Mouse (Mus musculus): ENCODE data around the gene Fnbp4. TPM values are rescaled to one million over a fixed set of nuclear protein-coding genes. Genes with fewer than 3 reads are reported as not detected.
"Not testable (repeated sequence)": the region's sequence is repeated elsewhere in the genome, so short reads cannot be mapped to it uniquely, and the experiment has no call there.

The Fnbp4 gene
- polyA plus RNA-seq, 1 experiment: 12.1 TPM

DNA sequence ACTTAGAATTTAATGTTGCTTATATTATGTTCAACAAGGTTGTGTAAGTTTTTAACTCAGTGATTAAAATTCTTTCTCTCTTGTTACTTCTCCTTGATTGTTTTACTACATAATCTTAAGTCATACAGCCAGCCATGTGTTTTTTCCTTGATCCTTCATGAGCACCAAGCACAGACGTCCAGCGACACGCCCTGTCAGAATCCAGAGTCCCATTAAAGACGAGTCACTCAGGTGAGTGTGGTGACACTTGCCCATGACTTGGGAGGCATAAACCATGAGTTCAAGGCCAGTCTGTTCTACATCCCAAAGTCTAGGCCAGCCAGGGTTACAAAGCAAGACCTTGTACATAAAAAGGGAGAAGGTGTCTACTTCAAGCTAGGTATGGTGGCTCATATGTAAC is 71.0 kb downstream of the Fnbp4 start:
- Histone ChIP-seq H3K4me3 (ENCODE audit: insufficient read depth, poor library complexity, severe bottlenecking) (no peak overlapping the region), H3ac (ENCODE audit: control insufficient read depth, insufficient read length, low read depth) (no peak overlapping the region), H3K79me2 (ENCODE audit: control insufficient read depth, insufficient read depth) (no peaks in the 10 kb centered on the region), H3K27me3 (ENCODE audit: control insufficient read depth, insufficient read depth, insufficient read length) (no peaks in the 10 kb centered on the region), H3K79me3 (ENCODE audit: low read depth) (no peaks in the 10 kb centered on the region), H3K36me3 (ENCODE audit: control insufficient read depth, insufficient read depth) (no peaks in the 10 kb centered on the region)
- TF ChIP-seq MAX (IDR thresholded peaks at IDR 0.05) (no peak), USF1 (IDR thresholded peaks at IDR 0.05; ENCODE audit: low read depth) (no peak), CEBPB (IDR thresholded peaks at IDR 0.05; ENCODE audit: low read depth) (no peak), CTCF (IDR thresholded peaks at IDR 0.05; ENCODE audit: control insufficient read depth, insufficient read depth, insufficient read length) (no peak), FOSL1 (IDR thresholded peaks at IDR 0.05; ENCODE audit: insufficient read depth, low read length, poor library complexity, severe bottlenecking) (no peak), MYOD1 (IDR thresholded peaks at IDR 0.05; ENCODE audit: control insufficient read depth, insufficient read length, low read depth) (no peak)

DNA sequence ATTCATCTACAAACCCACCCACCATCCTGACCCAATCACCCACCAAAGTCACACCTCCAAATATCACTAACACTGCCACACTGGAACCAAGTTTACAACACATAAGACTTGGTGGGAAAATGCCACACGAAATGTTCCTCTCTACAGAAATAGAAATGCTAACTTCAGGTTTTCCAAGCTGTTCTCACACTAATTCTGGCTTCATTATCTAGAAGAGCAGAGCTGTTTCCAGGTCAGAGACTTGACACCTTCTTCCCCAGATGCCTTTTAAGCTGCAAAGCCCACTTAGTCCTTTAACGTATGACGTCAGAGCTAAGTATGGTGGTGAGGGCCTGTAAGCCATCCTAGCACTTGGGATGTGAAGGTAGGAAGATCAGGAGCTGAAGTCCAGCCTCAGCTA is 73.5 kb downstream of the Fnbp4 start:
- H3K79me2 ChIP-seq (ENCODE audit: control insufficient read depth, insufficient read depth): no peaks in the 10 kb centered on the region
- no peak for TF ChIP-seq CTCF (IDR thresholded peaks at IDR 0.05; ENCODE audit: control insufficient read depth, insufficient read depth, insufficient read length)
- TF ChIP-seq MAX (IDR thresholded peaks at IDR 0.05): no peak
- no peak for TF ChIP-seq CEBPB (IDR thresholded peaks at IDR 0.05; ENCODE audit: low read depth)
- TF ChIP-seq FOSL1 (IDR thresholded peaks at IDR 0.05; ENCODE audit: insufficient read depth, low read length, poor library complexity, severe bottlenecking): no peak
- no peak for TF ChIP-seq MYOG (IDR thresholded peaks at IDR 0.05; ENCODE audit: control insufficient read depth, extremely low read depth, insufficient read length)
- no peak for TF ChIP-seq MYOD1 (IDR thresholded peaks at IDR 0.05; ENCODE audit: control insufficient read depth, insufficient read length, low read depth)
- H3ac ChIP-seq (ENCODE audit: control insufficient read depth, insufficient read length, low read depth): no peak overlapping the region
- no peaks in the 10 kb centered on the region for H3K79me3 ChIP-seq (ENCODE audit: low read depth)
- no peaks in the 10 kb centered on the region for H3K27me3 ChIP-seq (ENCODE audit: control insufficient read depth, insufficient read depth, insufficient read length)
- no peak overlapping the region for H3K4me3 ChIP-seq (ENCODE audit: insufficient read depth, poor library complexity, severe bottlenecking)
- H3K36me3 ChIP-seq (ENCODE audit: control insufficient read depth, insufficient read depth): no peaks in the 10 kb centered on the region

DNA sequence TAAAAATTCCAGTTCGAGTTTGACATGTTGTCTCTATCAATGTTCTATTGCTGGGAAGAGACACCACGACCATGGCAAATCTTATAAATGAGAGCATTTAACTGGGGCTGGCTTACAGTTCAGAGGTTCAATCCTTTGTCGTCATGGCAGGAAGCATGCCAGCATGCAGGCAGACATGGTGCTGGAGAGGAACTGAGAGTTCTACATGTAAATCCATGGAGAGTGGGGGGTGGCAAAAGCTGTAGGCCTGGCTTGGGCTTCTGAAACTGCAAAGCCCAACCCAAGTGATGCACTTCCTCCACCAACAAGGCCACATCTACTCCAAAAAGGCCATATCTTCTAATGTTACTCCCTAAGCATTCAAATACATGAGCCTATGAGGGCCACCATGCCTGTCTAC is 75.7 kb downstream of the Fnbp4 start:
- Histone ChIP-seq H3K36me3 (ENCODE audit: control insufficient read depth, insufficient read depth) (no peaks in the 10 kb centered on the region), H3K27me3 (ENCODE audit: control insufficient read depth, insufficient read depth, insufficient read length) (no peaks in the 10 kb centered on the region), H3K4me3 (ENCODE audit: insufficient read depth, poor library complexity, severe bottlenecking) (no peak overlapping the region), H3ac (ENCODE audit: control insufficient read depth, insufficient read length, low read depth) (no peak overlapping the region), H3K79me2 (ENCODE audit: control insufficient read depth, insufficient read depth) (no peaks in the 10 kb centered on the region), H3K79me3 (ENCODE audit: low read depth) (no peaks in the 10 kb centered on the region)
- TF ChIP-seq USF1 (IDR thresholded peaks at IDR 0.05; ENCODE audit: low read depth): no peak
- TF ChIP-seq FOSL1 (IDR thresholded peaks at IDR 0.05; ENCODE audit: insufficient read depth, low read length, poor library complexity, severe bottlenecking): no peak
- no peak for TF ChIP-seq MYOD1 (IDR thresholded peaks at IDR 0.05; ENCODE audit: control insufficient read depth, insufficient read length, low read depth)
- no peak for TF ChIP-seq MAX (IDR thresholded peaks at IDR 0.05)
- TF ChIP-seq MYOG (IDR thresholded peaks at IDR 0.05; ENCODE audit: control insufficient read depth, extremely low read depth, insufficient read length): no peak
- no peak for TF ChIP-seq CEBPB (IDR thresholded peaks at IDR 0.05; ENCODE audit: low read depth)
- no peak for TF ChIP-seq CTCF (IDR thresholded peaks at IDR 0.05; ENCODE audit: control insufficient read depth, insufficient read depth, insufficient read length)

DNA sequence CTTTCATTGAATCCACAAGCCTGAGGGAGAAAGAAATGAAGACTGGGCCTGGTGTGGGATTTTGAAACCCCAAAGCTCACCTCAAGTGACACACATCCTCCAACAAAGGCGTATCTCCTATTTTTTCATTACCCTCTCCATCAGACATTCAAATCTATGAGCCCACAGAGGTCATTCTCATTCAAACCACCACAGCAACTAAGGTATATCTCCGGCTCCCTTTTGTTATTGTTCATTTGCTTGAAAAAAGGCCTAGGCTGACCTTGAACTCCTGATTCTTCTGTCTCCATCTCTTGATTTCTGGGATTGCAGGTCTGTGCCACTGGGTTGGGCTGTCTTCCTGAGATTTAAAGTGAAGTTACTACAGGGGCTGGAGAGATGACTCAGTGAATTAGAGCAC is 77.8 kb downstream of the Fnbp4 start:
- TF ChIP-seq MYOD1 (IDR thresholded peaks at IDR 0.05; ENCODE audit: control insufficient read depth, insufficient read length, low read depth) (no peak), CEBPB (IDR thresholded peaks at IDR 0.05; ENCODE audit: low read depth) (no peak), MYOG (IDR thresholded peaks at IDR 0.05; ENCODE audit: control insufficient read depth, extremely low read depth, insufficient read length) (no peak), FOSL1 (IDR thresholded peaks at IDR 0.05; ENCODE audit: insufficient read depth, low read length, poor library complexity, severe bottlenecking) (no peak), USF1 (IDR thresholded peaks at IDR 0.05; ENCODE audit: low read depth) (no peak), CTCF (IDR thresholded peaks at IDR 0.05; ENCODE audit: control insufficient read depth, insufficient read depth, insufficient read length) (no peak), MAX (IDR thresholded peaks at IDR 0.05) (no peak)
- H3K79me2 ChIP-seq (ENCODE audit: control insufficient read depth, insufficient read depth): no peaks in the 10 kb centered on the region

DNA sequence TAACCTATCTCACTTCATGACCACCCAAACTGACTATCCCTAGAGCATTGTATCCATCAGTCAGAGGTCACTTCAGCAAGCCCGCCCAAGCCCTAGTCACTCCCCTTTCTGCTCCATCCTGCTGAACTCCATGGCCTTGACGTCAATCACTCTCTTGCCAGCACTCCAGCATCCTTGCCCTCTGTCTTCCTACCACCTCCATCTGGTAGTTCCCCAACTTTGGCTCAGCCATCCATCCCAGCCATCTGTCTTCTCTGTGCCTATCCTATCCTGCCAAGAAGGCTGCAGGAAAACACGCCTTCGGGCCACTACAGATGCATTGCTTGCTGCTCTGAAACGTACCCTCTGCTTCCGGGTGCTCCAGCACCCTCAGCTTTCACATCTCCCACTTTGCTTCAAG is 78.6 kb downstream of the Fnbp4 start:
- H3K27me3 ChIP-seq (ENCODE audit: control insufficient read depth, insufficient read depth, insufficient read length): peaks cover 1% of the 10 kb centered on the region

More for the DNA sequence above, 77.8 kb downstream of the Fnbp4 start:
- H3K36me3 ChIP-seq (ENCODE audit: control insufficient read depth, insufficient read depth): no peaks in the 10 kb centered on the region
- H3K79me3 ChIP-seq (ENCODE audit: low read depth): no peaks in the 10 kb centered on the region
- no peak overlapping the region for H3ac ChIP-seq (ENCODE audit: control insufficient read depth, insufficient read length, low read depth)
- H3K27me3 ChIP-seq (ENCODE audit: control insufficient read depth, insufficient read depth, insufficient read length): no peaks in the 10 kb centered on the region
- no peak overlapping the region for H3K4me3 ChIP-seq (ENCODE audit: insufficient read depth, poor library complexity, severe bottlenecking)

DNA sequence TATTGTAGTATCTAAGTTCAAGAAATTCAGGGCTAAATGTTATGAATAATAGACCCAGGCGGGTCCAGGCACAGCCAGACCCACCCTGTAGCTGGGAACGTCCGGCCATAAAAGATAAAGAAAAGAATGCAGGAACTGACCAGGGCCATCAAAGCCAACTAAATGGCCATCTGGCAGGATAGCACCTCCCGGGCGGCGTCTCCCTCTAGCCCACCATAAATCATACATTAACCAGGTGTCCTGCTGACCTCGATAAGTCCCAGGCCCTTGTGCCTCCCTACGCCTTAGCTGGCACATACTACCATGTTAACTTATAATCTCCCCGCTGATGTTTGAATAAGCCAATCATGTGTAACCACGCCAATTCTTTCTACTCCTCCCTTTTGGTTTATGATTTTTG is 79.4 kb downstream of the Fnbp4 start:
- H3ac ChIP-seq (ENCODE audit: control insufficient read depth, insufficient read length, low read depth); H3K36me3 ChIP-seq (ENCODE audit: control insufficient read depth, insufficient read depth); H3K27me3 ChIP-seq (ENCODE audit: control insufficient read depth, insufficient read depth, insufficient read length); H3K79me2 ChIP-seq (ENCODE audit: control insufficient read depth, insufficient read depth); H3K79me3 ChIP-seq (ENCODE audit: low read depth); H3K4me3 ChIP-seq (ENCODE audit: insufficient read depth, poor library complexity, severe bottlenecking): not testable (repeated sequence)

More for the DNA sequence above, 78.6 kb downstream of the Fnbp4 start:
- Histone ChIP-seq H3K36me3 (ENCODE audit: control insufficient read depth, insufficient read depth) (no peaks in the 10 kb centered on the region), H3K79me3 (ENCODE audit: low read depth) (no peaks in the 10 kb centered on the region), H3K4me3 (ENCODE audit: insufficient read depth, poor library complexity, severe bottlenecking) (no peak overlapping the region), H3K79me2 (ENCODE audit: control insufficient read depth, insufficient read depth) (no peaks in the 10 kb centered on the region), H3ac (ENCODE audit: control insufficient read depth, insufficient read length, low read depth) (no peak overlapping the region)
- TF ChIP-seq CTCF (IDR thresholded peaks at IDR 0.05; ENCODE audit: control insufficient read depth, insufficient read depth, insufficient read length): no peak
- no peak for TF ChIP-seq CEBPB (IDR thresholded peaks at IDR 0.05; ENCODE audit: low read depth)
